Mouse (Mus musculus) 3134 (cell line): ENCODE measurements around the gene Vinac1.
A peak's percentile ranks its signal among the peaks of the same experiment; 100 is the strongest.
"Not testable (repeated sequence)": the region's sequence is repeated elsewhere in the genome, so short reads cannot be mapped to it uniquely, and the experiment has no call there.

Experiments
- DNase-seq: peaks from one replicate; pipeline ENCODE4 v3.0.0-alpha.2; 2011; ENCODE audit warnings: low spot score; ENCODE audit not compliant: insufficient read length; ENCODE audit errors: extremely low read depth

The Vinac1 gene

DNA sequence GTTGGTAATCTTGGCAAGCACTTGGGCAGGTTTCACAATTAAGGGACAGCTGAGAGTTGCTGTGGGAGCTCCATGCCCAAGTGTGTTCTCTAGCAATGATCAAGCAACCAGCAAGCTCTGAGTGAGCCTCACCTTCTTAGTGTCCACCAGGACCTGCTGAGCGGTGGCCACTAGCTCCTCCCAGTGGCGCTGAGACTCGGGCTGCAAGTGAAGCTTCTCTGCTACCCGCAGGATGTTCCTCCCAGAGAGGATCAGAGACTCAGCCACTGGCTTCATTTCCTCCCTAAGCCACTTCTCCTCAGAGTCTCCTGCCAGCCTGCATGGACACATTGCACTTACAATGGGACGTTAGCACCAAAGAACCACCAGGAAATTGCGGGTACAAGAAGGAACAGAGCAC lies 7.4 kb downstream of the Vinac1 start:
- DNase-seq = no peak

GRCm38 (mm10) chr2:129038937-129039631 lies 8.9 kb downstream of the Vinac1 start:
- no peak for DNase-seq

DNA sequence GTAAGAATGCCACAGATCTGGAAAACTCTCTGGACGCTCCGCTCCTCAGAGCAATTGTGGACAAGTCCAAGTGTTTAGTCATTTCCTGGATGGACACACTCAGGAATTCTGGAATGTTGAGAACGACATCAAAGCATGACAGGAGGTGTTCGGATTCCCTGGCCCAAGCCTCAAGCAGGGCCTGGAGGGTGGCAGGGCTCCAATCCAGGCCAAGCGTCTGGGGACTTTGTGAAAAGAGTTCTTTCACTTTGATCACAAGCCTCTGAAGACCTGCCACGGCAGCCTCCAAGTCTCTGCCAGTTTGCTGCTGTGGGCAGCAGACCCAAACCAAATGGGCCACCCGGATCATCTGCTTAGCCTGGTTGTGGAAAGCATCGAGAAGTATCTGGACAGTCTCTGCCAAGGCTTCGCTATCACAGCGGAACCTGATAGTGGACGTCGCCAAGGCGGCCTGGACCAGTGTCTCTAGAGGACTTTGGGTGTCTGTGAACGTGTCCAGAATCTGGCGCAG lies 9.5 kb downstream of the Vinac1 start:
- DNase-seq = peak; percentile 77

GRCm38 (mm10) chr2:129035381-129035780 lies 12.6 kb downstream of the Vinac1 start:
- DNase-seq = peak; percentile 51

- peak; percentile 19 for DNase-seq
Measured at GRCm38 (mm10) chr2:129024820-129025219, 23.2 kb downstream of the Vinac1 start.

- DNase-seq = no peak
Measured at GRCm38 (mm10) chr2:129020106-129020505, 27.9 kb downstream of the Vinac1 start.

DNA sequence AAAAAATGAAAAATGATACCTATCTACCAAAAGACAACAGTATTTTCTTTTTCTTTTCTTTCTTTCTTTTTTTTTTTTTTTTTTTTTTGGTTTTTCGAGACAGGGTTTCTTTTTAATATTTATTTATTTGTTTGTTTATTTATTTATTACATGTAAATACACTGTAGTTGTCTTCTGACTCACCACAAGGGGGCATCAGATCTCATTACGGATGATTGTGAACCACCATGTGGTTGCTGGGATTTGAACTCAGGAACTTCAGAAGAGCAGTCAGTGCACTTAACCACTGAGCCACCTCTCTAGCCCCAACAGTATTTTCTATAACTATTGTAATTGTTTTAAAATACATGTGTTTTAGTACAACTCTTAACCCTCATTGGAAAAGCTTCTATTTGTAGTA lies 39.1 kb downstream of the Vinac1 start:
- DNase-seq = not testable (repeated sequence)

DNA sequence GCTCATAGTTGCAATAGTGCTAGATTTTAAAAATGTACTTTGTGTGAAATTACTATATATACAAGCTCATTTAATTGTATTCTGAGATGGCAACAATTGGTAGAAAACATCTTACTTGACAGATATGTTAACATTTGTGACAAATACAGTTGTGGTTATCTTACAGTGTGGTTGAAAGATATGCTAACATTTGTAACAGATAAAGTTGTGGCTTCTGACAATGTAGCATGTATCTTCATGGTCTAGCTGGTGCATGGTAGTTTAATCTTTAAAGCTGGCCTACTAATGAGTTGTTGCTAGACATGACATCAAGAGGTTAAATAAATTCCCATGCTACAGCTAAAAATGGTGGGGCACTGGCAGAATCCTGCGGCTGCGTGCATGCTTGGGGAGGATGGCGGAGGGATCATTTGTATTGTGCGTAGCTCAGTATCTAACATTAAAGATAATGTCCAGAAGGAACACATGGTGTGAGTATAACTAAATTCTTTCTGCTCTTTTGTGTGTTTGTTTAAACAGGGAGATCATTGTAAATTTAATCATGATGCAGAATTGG lies 41.7 kb downstream of the Vinac1 start:
- DNase-seq = no peak

DNA sequence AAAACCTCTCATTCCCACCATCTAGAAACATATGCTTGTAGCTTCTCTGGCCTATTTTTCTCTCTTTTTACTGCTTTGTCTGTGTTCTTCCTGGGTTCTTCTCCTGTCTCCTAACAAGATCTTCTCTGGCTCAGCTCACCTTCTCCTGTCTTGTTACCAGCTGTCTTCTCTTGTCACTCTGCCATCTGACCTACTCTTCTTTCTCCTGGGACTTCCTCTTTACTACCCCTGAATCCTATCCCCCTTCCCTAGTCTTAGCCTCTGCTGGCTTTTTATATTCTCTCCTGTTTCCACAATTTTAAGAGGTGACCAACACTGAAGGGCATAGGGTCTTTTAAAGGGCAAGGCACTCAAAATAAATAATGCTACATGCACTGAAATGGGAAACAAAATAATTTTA lies 43.1 kb downstream of the Vinac1 start:
- DNase-seq = no peak

DNA sequence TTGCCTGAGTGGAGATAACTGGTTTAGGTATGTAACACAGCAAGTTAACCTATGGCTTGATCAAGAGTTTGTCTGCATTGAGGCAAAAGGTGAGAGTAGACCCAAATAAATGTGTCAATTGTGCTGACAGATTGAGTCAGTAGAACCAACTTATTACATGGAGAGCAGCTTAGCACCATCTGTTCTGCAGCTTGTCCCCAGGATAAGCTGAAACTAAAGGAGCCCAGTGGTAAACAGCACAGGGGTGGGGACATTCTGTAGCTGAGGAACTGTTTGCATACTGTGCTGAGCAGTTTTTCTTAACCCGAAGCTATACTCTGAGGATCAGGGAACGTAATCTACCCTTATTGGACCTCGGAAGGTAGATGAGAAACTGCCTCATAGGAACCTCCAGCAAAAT lies 63.2 kb downstream of the Vinac1 start:
- no peak for DNase-seq

GRCm38 (mm10) chr2:128975572-128975971 lies 72.4 kb downstream of the Vinac1 start:
- DNase-seq = no peak
